8 mouse cellular contexts compared by ENCODE assay signal in genomic region chrX:166170800-166171738, GRCm38 (mm10). TPM values are rescaled to one million over a fixed set of nuclear protein-coding genes. Genes with fewer than 3 reads are reported as not detected.
DNase-seq lines count a peak whose midpoint lies in the region; ATAC-seq and TF ChIP-seq lines count a peak whose summit lies in the region.

No protein-coding gene starts in this region.

- DNase-seq in heart, adult 2 months = no peak
- no peak for DNase-seq in heart, adult 18-20 months
- DNase-seq in CD4-positive helper T cell, adult 2 months (ENCODE audit: low read depth, low spot score) = peak; percentile 40
- DNase-seq in liver, postnatal 0 days = no peak
- DNase-seq in layer of hippocampus, postnatal 10 days (ENCODE audit: low spot score in 2 of 2) = no peak
- DNase-seq in adrenal gland, adult (ENCODE audit: inconsistent age in 2 of 2, low spot score in 1 of 2) = no peak
- DNase-seq in ovary, postnatal 36 days (ENCODE audit: low spot score) = no peak

- peak overlapping the region; percentile 67 for H3K4me3 ChIP-seq in heart, adult 2 months
- H3K4me3 ChIP-seq in forebrain, embryonic 16.5 days (replicated peaks; ENCODE audit: low read length) = peak overlapping the region; percentile 63
- peak overlapping the region; percentile 71 for H3K4me3 ChIP-seq in liver, postnatal 0 days (ENCODE audit: low read depth, low read length)

- WGBS in heart, adult 2 months = 23% methylated on average over 9 of the region's 9 CpGs
- 23% methylated on average over 9 of the region's 9 CpGs for WGBS in forebrain, embryonic 16.5 days
- 13% methylated on average over 9 of the region's 9 CpGs for WGBS in liver, postnatal 0 days (ENCODE audit: insufficient replicate concordance)

- no peaks in the 10 kb centered on the region for H3K36me3 ChIP-seq in heart, adult 2 months (ENCODE audit: control insufficient read depth, insufficient read depth, low read length)
- no peaks in the 10 kb centered on the region for H3K36me3 ChIP-seq in forebrain, embryonic 16.5 days (ENCODE audit: control insufficient read depth, insufficient read depth)
- no peaks in the 10 kb centered on the region for H3K36me3 ChIP-seq in liver, postnatal 0 days (replicated peaks; ENCODE audit: insufficient read depth, low read length)

- TF ChIP-seq CTCF in heart, adult 2 months (IDR thresholded peaks at IDR 0.05) = no peak
- TF ChIP-seq CTCF in liver, postnatal 0 days (IDR thresholded peaks at IDR 0.05; ENCODE audit: low read depth) = no peak

- H3K79me2 ChIP-seq in heart, adult 2 months (replicated peaks; ENCODE audit: control insufficient read depth, insufficient read depth, low read length) = no peaks in the 10 kb centered on the region

- no peaks in the 10 kb centered on the region for H3K27me3 ChIP-seq in heart, adult 2 months (ENCODE audit: control insufficient read depth, insufficient read depth, low read length)
- H3K27me3 ChIP-seq in forebrain, embryonic 16.5 days (replicated peaks; ENCODE audit: control insufficient read depth, insufficient read depth, low read length) = no peaks in the 10 kb centered on the region
- H3K27me3 ChIP-seq in liver, postnatal 0 days (ENCODE audit: insufficient read depth, low read length) = no peaks in the 10 kb centered on the region

- no peaks in the 10 kb centered on the region for H3K4me1 ChIP-seq in heart, adult 2 months (ENCODE audit: control insufficient read depth, insufficient read depth, low read length)
- H3K4me1 ChIP-seq in forebrain, embryonic 16.5 days (replicated peaks; ENCODE audit: control insufficient read depth, insufficient read depth, low read length) = peaks cover 9% of the 10 kb centered on the region
- peaks cover 3% of the 10 kb centered on the region; the same call in 1 of the 2 replicates for H3K4me1 ChIP-seq in liver, postnatal 0 days (ENCODE audit: insufficient read depth)

- TF ChIP-seq EP300 in heart, adult 2 months (IDR thresholded peaks at IDR 0.05; ENCODE audit: insufficient read depth, low read depth, low read length) = no peak
- TF ChIP-seq EP300 in liver, postnatal 0 days (IDR thresholded peaks at IDR 0.05; ENCODE audit: low read depth) = no peak

- peak overlapping the region; percentile 70 for H3K9ac ChIP-seq in heart, adult 2 months (ENCODE audit: low read depth, low read length)
- H3K9ac ChIP-seq in forebrain, embryonic 16.5 days (replicated peaks; ENCODE audit: low read depth, low read length) = peak overlapping the region; percentile 63
- peak overlapping the region; percentile 55 for H3K9ac ChIP-seq in liver, postnatal 0 days (replicated peaks)

- H3K27ac ChIP-seq in heart, adult 2 months = peak overlapping the region; percentile 61
- H3K27ac ChIP-seq in forebrain, embryonic 16.5 days (ENCODE audit: low read length) = peak overlapping the region; percentile 92
- H3K27ac ChIP-seq in liver, postnatal 0 days (ENCODE audit: low read depth) = peak overlapping the region; percentile 57; the same call in 1 of the 2 replicates

- ATAC-seq in forebrain, embryonic 16.5 days = no peak
- no peak for ATAC-seq in liver, postnatal 0 days

- peak overlapping the region; percentile 54 for H3K4me2 ChIP-seq in forebrain, embryonic 16.5 days (ENCODE audit: low read length)
- peak overlapping the region; percentile 76 for H3K4me2 ChIP-seq in liver, postnatal 0 days (ENCODE audit: low read depth, low read length)

- H3K9me3 ChIP-seq in forebrain, embryonic 16.5 days (ENCODE audit: control insufficient read depth, low read length) = no peaks in the 10 kb centered on the region
- no peaks in the 10 kb centered on the region for H3K9me3 ChIP-seq in liver, postnatal 0 days (ENCODE audit: low read length)

- intact Hi-C loops in heart, adult 2 months (cut with DNase I) = no loop called here

- no peak for TF ChIP-seq POLR2A in heart, adult 2 months (IDR thresholded peaks at IDR 0.05; ENCODE audit: insufficient read depth, low read depth, low read length)

RNA-seq across cellular contexts. Expression of gene Gemin8, which starts 0.8 kb away (rescaled TPM):
- total RNA-seq in heart, adult 2 months (2021) = 1 to 10 TPM; 2.6 to 2.7 TPM
- 3.3 and 4.4 TPM in 2 replicates for polyA plus RNA-seq in heart, adult 2 months (2012; rRNA removed)
- total RNA-seq in heart, adult 18-20 months (2021) = 1 to 10 TPM; 1.7 to 2.7 TPM
- polyA plus RNA-seq in forebrain, embryonic 16.5 days (2015; fragmentation: Nextera tagmentation; extraction: Ambion mirVana) = 9.2 and 9.7 TPM in 2 replicates
- 3.5 TPM in 2 replicates for polyA plus RNA-seq in liver, postnatal 0 days (2015; fragmentation: Nextera tagmentation; extraction: Ambion mirVana)
- 10 to 100 TPM in 1 of 2 experiments, 1 to 10 TPM in 1; 8.6 to 11.4 TPM for total RNA-seq in layer of hippocampus, postnatal 10 days (2021)
